Mouse (Mus musculus) B cell, adult (primary cell): Measurements from ENCODE around the gene Mrpl55. TPM values are rescaled to one million over a fixed set of nuclear protein-coding genes. Genes with fewer than 3 reads are reported as not detected.

Experiments used
- total RNA-seq: library from RNA; stranded (reverse); gene quantifications from 4 replicates; pipeline ENCODE4 v1.2.4, GENCODE M21; 2023; ENCODE audit not compliant: inconsistent age

Gene Mrpl55
- 15.0 to 17.5 TPM (median 15.9 TPM) in 4 replicates for total RNA-seq

GRCm38 (mm10) chr11:59202081-59202995, at the start of gene Mrpl55:
Gene Mrpl55, plus strand, starts transcription at chr11:59202486.

GRCm38 (mm10) chr11:59163255-59164236, 38.7 kb upstream of the Mrpl55 start, which contains the start of gene Iba57:
Gene Iba57, minus strand, starts transcription at chr11:59163739.

GRCm38 (mm10) chr11:59182864-59183331, 19.4 kb upstream of the Mrpl55 start, which contains the start of gene Gjc2:
Gene Gjc2, minus strand, starts transcription at chr11:59183213.

GRCm38 (mm10) chr11:59192059-59192386, 10.3 kb upstream of the Mrpl55 start, which contains the start of gene Guk1:
Gene Guk1, minus strand, starts transcription at chr11:59192212.

GRCm38 (mm10) chr11:59208153-59208831, 6.0 kb downstream of the Mrpl55 start, which contains the start of gene 2310033P09Rik:
Gene 2310033P09Rik, plus strand, starts transcription at chr11:59208321.

DNA sequence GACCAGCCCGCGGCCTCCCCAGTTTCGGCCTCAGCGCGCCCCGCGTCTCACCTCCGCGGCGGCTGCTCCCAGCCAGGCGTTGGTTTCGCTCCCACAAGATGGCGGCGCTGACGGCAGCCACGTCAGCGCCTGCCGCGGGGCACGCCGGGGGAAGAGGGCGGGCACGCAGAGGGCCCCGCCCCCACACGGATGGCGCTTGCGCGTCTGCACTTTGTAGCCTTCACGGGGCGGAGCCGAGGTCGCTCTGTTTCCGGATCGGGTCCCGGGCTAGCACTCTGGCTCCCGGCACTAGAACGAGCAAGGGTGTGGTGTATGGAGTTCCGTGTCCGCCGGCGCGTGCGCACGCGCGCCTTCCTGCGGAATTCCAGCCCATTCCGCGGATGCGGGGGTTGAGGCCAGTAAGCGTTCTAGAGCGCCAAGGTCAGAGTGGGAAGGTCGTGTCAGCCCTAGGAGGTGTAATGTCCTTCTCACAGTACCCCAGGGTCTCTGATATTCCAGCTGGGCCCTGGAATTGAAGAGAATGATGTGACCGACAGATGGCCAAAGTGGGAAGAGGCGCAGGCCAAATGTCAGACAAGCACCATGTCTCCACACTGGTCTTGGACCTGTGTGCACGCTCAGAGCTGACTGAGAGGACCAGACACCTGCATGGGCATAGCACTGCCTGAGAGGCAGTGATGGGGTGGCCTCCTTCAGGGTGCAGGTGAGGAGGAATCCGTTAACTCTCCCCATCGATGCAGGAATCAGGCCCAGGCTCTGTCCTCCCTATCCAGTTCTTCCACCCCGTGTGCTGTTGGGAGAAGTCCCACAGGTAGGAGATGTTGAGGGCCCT, 26.1 kb downstream of the Mrpl55 start, which contains the start of gene Arf1:
Gene Arf1, minus strand, starts transcription at position 149 of the 832 bp plus-strand sequence.

Other genes with a start within 250 kb of the Mrpl55 start
- gene Hist3h2a, start 247.8 kb upstream of the Mrpl55 start, total RNA-seq = 63.1 to 74.2 TPM (median 70.1 TPM) in 4 replicates
- 0.19 to 0.42 TPM (median 0.38 TPM) in 3 of 4 replicates, not detected in the other for gene Trim17, start 247.8 kb upstream of the Mrpl55 start, total RNA-seq
- 117 to 129 TPM (median 123 TPM) in 4 replicates for gene Trim11, start 224.4 kb upstream of the Mrpl55 start, total RNA-seq
- gene Obscn, start 66.1 kb upstream of the Mrpl55 start, total RNA-seq = 0.15 to 0.51 TPM (median 0.42 TPM) in 4 replicates
- 32.2 to 40.6 TPM (median 34.8 TPM) in 4 replicates for gene Iba57, start 38.7 kb upstream of the Mrpl55 start, total RNA-seq
- not detected in 4 replicates for gene Gjc2, start 19.3 kb upstream of the Mrpl55 start, total RNA-seq
- 30.0 to 37.8 TPM (median 34.6 TPM) in 4 replicates for gene Guk1, start 10.3 kb upstream of the Mrpl55 start, total RNA-seq
- 29.1 to 32.2 TPM (median 30.1 TPM) in 4 replicates for gene 2310033P09Rik, start 5.8 kb downstream of the Mrpl55 start, total RNA-seq
- gene Arf1, start 25.8 kb downstream of the Mrpl55 start, total RNA-seq = 256 to 269 TPM (median 262 TPM) in 4 replicates
- not detected in 4 replicates for gene Wnt3a, start 88.3 kb downstream of the Mrpl55 start, total RNA-seq
- gene Wnt9a, start 104.4 kb downstream of the Mrpl55 start, total RNA-seq = not detected in 4 replicates
- gene Prss38, start 173.2 kb downstream of the Mrpl55 start, total RNA-seq = not detected in 4 replicates
- 10.9 to 12.7 TPM (median 11.7 TPM) in 4 replicates for gene Jmjd4, start 247.6 kb downstream of the Mrpl55 start, total RNA-seq
- 14.7 to 19.3 TPM (median 16.6 TPM) in 4 replicates for gene Snap47, start 248.7 kb downstream of the Mrpl55 start, total RNA-seq